ENCODE assay signal across 16 mouse cellular contexts in the genomic region with DNA sequence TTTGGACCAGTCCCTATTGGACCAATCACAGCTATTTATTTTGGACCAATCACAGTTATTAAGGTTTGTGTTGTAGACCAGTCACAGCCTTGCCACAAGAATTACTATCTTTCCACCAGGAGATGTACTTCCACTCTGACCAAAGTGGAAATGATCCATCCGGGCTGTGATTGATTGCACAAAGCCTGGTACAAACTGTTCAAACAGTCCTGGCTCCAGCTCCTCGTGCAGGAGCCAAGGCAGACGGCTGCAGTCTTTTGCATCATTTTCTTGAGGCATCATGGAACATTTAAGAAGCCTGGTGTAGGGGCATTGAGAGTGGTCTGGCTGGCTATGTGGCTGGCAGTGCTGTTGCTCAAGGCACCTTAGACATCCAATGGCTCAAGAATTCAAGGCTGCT.
DNase-seq lines count a peak whose midpoint lies in the region; ATAC-seq and TF ChIP-seq lines count a peak whose summit lies in the region.
"Had no signal": no experiment of that assay in that cellular context is flagged by ENCODE, and none has a peak within 500 bp of the region (broad histone marks: within the 10 kb centered on the region; RNA-seq: fewer than 3 reads in every experiment).

No protein-coding gene starts in this region.

- H3K27ac ChIP-seq in hindbrain, postnatal 0 days, result no peak overlapping the region
- no peak overlapping the region for H3K27ac ChIP-seq in hindbrain, embryonic 10.5 days
- H3K27ac ChIP-seq in midbrain, postnatal 0 days (ENCODE audit: low read depth, low read length), result no peak overlapping the region
- no peak overlapping the region for H3K27ac ChIP-seq in midbrain, embryonic 13.5 days
- H3K27ac ChIP-seq: heart, embryonic 13.5 days; limb, embryonic 15.5 days; lung, embryonic 15.5 days; midbrain, embryonic 10.5 days had no signal

- H3K9me3 ChIP-seq in hindbrain, postnatal 0 days (ENCODE audit: low read length), result no peaks in the 10 kb centered on the region
- H3K9me3 ChIP-seq in hindbrain, embryonic 10.5 days, result no peaks in the 10 kb centered on the region
- no peaks in the 10 kb centered on the region for H3K9me3 ChIP-seq in midbrain, postnatal 0 days (ENCODE audit: low read length)
- no peaks in the 10 kb centered on the region for H3K9me3 ChIP-seq in midbrain, embryonic 13.5 days
- H3K9me3 ChIP-seq: heart, embryonic 13.5 days; limb, embryonic 15.5 days; lung, embryonic 15.5 days; midbrain, embryonic 10.5 days had no signal

- no peak for TF ChIP-seq CTCF in hindbrain, postnatal 0 days (IDR thresholded peaks at IDR 0.05; ENCODE audit: low read depth)
- TF ChIP-seq CTCF in midbrain, postnatal 0 days (IDR thresholded peaks at IDR 0.05), result no peak

- H3K27me3 ChIP-seq in hindbrain, postnatal 0 days (ENCODE audit: insufficient read depth, low read length), result no peaks in the 10 kb centered on the region
- no peaks in the 10 kb centered on the region for H3K27me3 ChIP-seq in hindbrain, embryonic 10.5 days (ENCODE audit: insufficient read depth, poor library complexity, severe bottlenecking)
- no peaks in the 10 kb centered on the region for H3K27me3 ChIP-seq in midbrain, postnatal 0 days (ENCODE audit: insufficient read depth, low read length)
- no peaks in the 10 kb centered on the region for H3K27me3 ChIP-seq in midbrain, embryonic 13.5 days
- H3K27me3 ChIP-seq: limb, embryonic 15.5 days; lung, embryonic 15.5 days had no signal

- peak; percentile 41 for DNase-seq in hindbrain, postnatal 0 days (ENCODE audit: low spot score)
- no peak for DNase-seq in hindbrain, embryonic 10.5 days (ENCODE audit: low spot score)
- DNase-seq in midbrain, postnatal 0 days (ENCODE audit: low spot score), result peak; percentile 28
- peak; percentile 46 to 74 for DNase-seq in adrenal gland, postnatal 36 days
- DNase-seq in lung, postnatal 36 days, result peak; percentile 41
- DNase-seq in retina, embryonic 14.5 days (ENCODE audit: low spot score), result no peak
- DNase-seq: cerebellum, adult 9-11 months; heart, postnatal 4 days; thymus, adult 2 months had no signal

- no peak overlapping the region for H3K4me2 ChIP-seq in hindbrain, postnatal 0 days (ENCODE audit: low read depth, low read length)
- no peak overlapping the region for H3K4me2 ChIP-seq in midbrain, postnatal 0 days (ENCODE audit: low read depth, low read length, poor library complexity, severe bottlenecking)
- no peak overlapping the region for H3K4me2 ChIP-seq in midbrain, embryonic 13.5 days (replicated peaks)
- H3K4me2 ChIP-seq: heart, embryonic 13.5 days; limb, embryonic 15.5 days; lung, embryonic 15.5 days had no signal

- H3K4me1 ChIP-seq in hindbrain, postnatal 0 days (ENCODE audit: insufficient read depth, low read length), result no peaks in the 10 kb centered on the region
- H3K4me1 ChIP-seq in hindbrain, embryonic 10.5 days (replicated peaks), result peaks cover 7% of the 10 kb centered on the region
- H3K4me1 ChIP-seq in midbrain, postnatal 0 days (ENCODE audit: insufficient read depth, low read length), result no peaks in the 10 kb centered on the region
- no peaks in the 10 kb centered on the region for H3K4me1 ChIP-seq in midbrain, embryonic 13.5 days (replicated peaks)
- H3K4me1 ChIP-seq: limb, embryonic 15.5 days; lung, embryonic 15.5 days had no signal

- H3K9ac ChIP-seq in hindbrain, postnatal 0 days (replicated peaks; ENCODE audit: low read length), result no peak overlapping the region
- no peak overlapping the region for H3K9ac ChIP-seq in midbrain, postnatal 0 days (replicated peaks; ENCODE audit: low read length, poor library complexity, severe bottlenecking)
- H3K9ac ChIP-seq in midbrain, embryonic 13.5 days (replicated peaks), result no peak overlapping the region
- H3K9ac ChIP-seq: heart, embryonic 13.5 days; limb, embryonic 15.5 days; lung, embryonic 15.5 days had no signal

- 59% methylated on average over 3 of the region's 3 CpGs for WGBS in hindbrain, postnatal 0 days
- 90% methylated on average over 3 of the region's 3 CpGs for WGBS in hindbrain, embryonic 10.5 days
- WGBS in midbrain, postnatal 0 days, result 73% methylated on average over 3 of the region's 3 CpGs
- 89% methylated on average over 3 of the region's 3 CpGs for WGBS in midbrain, embryonic 13.5 days

- no peaks in the 10 kb centered on the region for H3K36me3 ChIP-seq in hindbrain, postnatal 0 days (ENCODE audit: insufficient read depth, low read length)
- no peaks in the 10 kb centered on the region for H3K36me3 ChIP-seq in hindbrain, embryonic 10.5 days
- no peaks in the 10 kb centered on the region for H3K36me3 ChIP-seq in midbrain, postnatal 0 days (ENCODE audit: insufficient read depth, low read length)
- no peaks in the 10 kb centered on the region for H3K36me3 ChIP-seq in midbrain, embryonic 13.5 days
- H3K36me3 ChIP-seq: heart, embryonic 13.5 days; limb, embryonic 15.5 days; lung, embryonic 15.5 days; midbrain, embryonic 10.5 days had no signal

- H3K4me3 ChIP-seq in hindbrain, postnatal 0 days (ENCODE audit: low read length), result no peak overlapping the region
- no peak overlapping the region for H3K4me3 ChIP-seq in hindbrain, embryonic 10.5 days
- no peak overlapping the region for H3K4me3 ChIP-seq in midbrain, postnatal 0 days (ENCODE audit: low read depth, low read length)
- H3K4me3 ChIP-seq in midbrain, embryonic 13.5 days (replicated peaks), result no peak overlapping the region
- H3K4me3 ChIP-seq: erythroblast, embryonic 14.5 days; heart, embryonic 13.5 days; limb, embryonic 15.5 days; lung, embryonic 15.5 days; midbrain, embryonic 10.5 days had no signal

- no peak for ATAC-seq in hindbrain, postnatal 0 days
- ATAC-seq in midbrain, postnatal 0 days (ENCODE audit: low FRiP score), result no peak
- ATAC-seq in midbrain, embryonic 13.5 days, result no peak
- ATAC-seq: CD4-positive, CD25-positive, alpha-beta regulatory T cell, adult 4 months had no signal

Comparison
In these comparisons a context has a peak if more than half of its experiments do, and no peak if none do; other contexts are left out.
1. DNase-seq: peak in hindbrain, postnatal 0 days (single experiment), midbrain, postnatal 0 days (single experiment), adrenal gland, postnatal 36 days (2 of 2) and lung, postnatal 36 days (single experiment); none in hindbrain, embryonic 10.5 days (single experiment) and retina, embryonic 14.5 days (single experiment).